Mouse (Mus musculus) CH12.LX (cell line): ENCODE measurements around the gene Car8.

Source experiments
- CTCF ChIP-seq, 2 experiments: IDR thresholded peaks in 1 of 2; conservative IDR thresholded peaks in 1 of 2; 2 replicates each; pipeline ENCODE4 v1.5.1; 2011 to 2012; ENCODE audit warnings: low read depth in 2 of 2, low read length in 2 of 2, improper control_type of control experiment in 1 of 2, inconsistent platforms in 1 of 2, mild to moderate bottlenecking in 1 of 2, moderate library complexity in 1 of 2
- GABPA ChIP-seq: IDR thresholded peaks from 2 replicates; pipeline ENCODE4 v1.6.1; 2012; ENCODE audit warnings: low read depth, low read length, improper control_type of control experiment, inconsistent platforms; ENCODE audit not compliant: insufficient replicate concordance
- MAX ChIP-seq: IDR thresholded peaks from 2 replicates; pipeline ENCODE4 v1.6.1; 2011; ENCODE audit warnings: low read length, improper control_type of control experiment
- ZKSCAN1 ChIP-seq: IDR thresholded peaks from 2 replicates; pipeline ENCODE4 v1.6.1; 2012; ENCODE audit warnings: low read depth, inconsistent platforms, low read length, improper control_type of control experiment, borderline replicate concordance
- ZMIZ1 ChIP-seq: IDR thresholded peaks from 2 replicates; pipeline ENCODE4 v1.6.1; 2012; ENCODE audit warnings: low read depth, mild to moderate bottlenecking, inconsistent platforms, low read length, improper control_type of control experiment

DNA sequence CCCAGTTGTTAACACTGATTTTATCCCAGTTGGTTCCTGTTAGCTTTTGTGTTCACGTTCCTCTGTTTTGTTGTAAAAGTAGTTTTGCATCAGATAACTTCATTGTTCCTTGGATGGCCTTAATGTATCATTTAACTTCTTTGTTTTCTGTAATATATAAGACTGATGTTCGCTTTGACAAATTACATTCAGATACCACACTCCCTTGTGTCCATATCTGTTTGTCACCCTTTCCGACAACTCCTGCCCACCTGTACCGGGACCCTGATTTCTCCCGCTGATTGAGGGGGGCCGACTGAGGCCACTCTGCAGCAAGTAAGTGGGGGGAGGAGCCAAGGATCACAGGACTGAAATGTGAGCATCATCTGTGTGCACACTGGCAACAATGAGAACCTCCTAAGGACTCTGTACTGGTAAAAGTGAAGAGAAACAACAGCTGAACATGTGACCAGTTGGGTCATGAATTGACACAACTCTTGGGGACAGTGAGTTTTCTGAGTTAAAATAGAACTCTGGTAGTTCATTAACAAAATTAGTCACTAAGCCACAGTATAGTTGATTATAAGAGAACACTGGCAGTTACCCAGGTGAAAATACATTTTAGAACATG, 84.1 kb downstream of the Car8 start:
- TF ChIP-seq CTCF (conservative IDR thresholded peaks at IDR 0.05 in 1 of 2, IDR thresholded peaks at IDR 0.05 in 1 of 2; ENCODE audit: low read depth in 2 of 2, low read length in 2 of 2) (no peak), GABPA (no peak), ZKSCAN1 (no peak), MAX (no peak), ZMIZ1 (no peak)
